Mouse (Mus musculus): Measurements from ENCODE around the gene Zmynd10. TPM values are rescaled to one million over a fixed set of nuclear protein-coding genes. Genes with fewer than 3 reads are reported as not detected.

Gene Zmynd10
- polyA plus RNA-seq, 1 experiment, result 6.7 TPM

GRCm38 (mm10) chr9:107583174-107583573 lies 36.1 kb downstream of the Zmynd10 start:
- H3K4me3 ChIP-seq (ENCODE audit: insufficient read depth, low read length), result no peak overlapping the region
- no peak for TF ChIP-seq CTCF (IDR thresholded peaks at IDR 0.05; ENCODE audit: extremely low read depth, insufficient read depth, low read length)
- no peak overlapping the region for H3K27ac ChIP-seq (ENCODE audit: insufficient read depth, low read length)
- peaks cover 6% of the 10 kb centered on the region for H3K4me1 ChIP-seq (ENCODE audit: control insufficient read depth, insufficient read depth, low read length)

GRCm38 (mm10) chr9:107586504-107586903 lies 39.4 kb downstream of the Zmynd10 start:
- Histone ChIP-seq H3K27ac (ENCODE audit: insufficient read depth, low read length) (no peak overlapping the region), H3K4me1 (ENCODE audit: control insufficient read depth, insufficient read depth, low read length) (no peaks in the 10 kb centered on the region), H3K4me3 (ENCODE audit: insufficient read depth, low read length) (no peak overlapping the region)
- no peak for TF ChIP-seq CTCF (IDR thresholded peaks at IDR 0.05; ENCODE audit: extremely low read depth, insufficient read depth, low read length)
- TF ChIP-seq POLR2A (IDR thresholded peaks at IDR 0.05; ENCODE audit: extremely low read depth, insufficient read depth, low read length), result no peak

- no peak for TF ChIP-seq CTCF (IDR thresholded peaks at IDR 0.05; ENCODE audit: extremely low read depth, insufficient read depth, low read length)
- TF ChIP-seq POLR2A (IDR thresholded peaks at IDR 0.05; ENCODE audit: extremely low read depth, insufficient read depth, low read length), result no peak
- H3K4me1 ChIP-seq (ENCODE audit: control insufficient read depth, insufficient read depth, low read length), result no peaks in the 10 kb centered on the region
- peak within 1 kb of the TSS; percentile 60 for H3K4me3 ChIP-seq (ENCODE audit: insufficient read depth, low read length)
- no peak within 1 kb of the TSS for H3K27ac ChIP-seq (ENCODE audit: insufficient read depth, low read length)
These were observed 40.1 kb downstream of the Zmynd10 start, which contains the start of gene Ifrd2 for GRCm38 (mm10) chr9:107586974-107587832. Gene Ifrd2, plus strand, starts transcription at chr9:107587642.

- Histone ChIP-seq H3K27ac (ENCODE audit: insufficient read depth, low read length) (no peak overlapping the region), H3K4me1 (ENCODE audit: control insufficient read depth, insufficient read depth, low read length) (no peaks in the 10 kb centered on the region), H3K4me3 (ENCODE audit: insufficient read depth, low read length) (peak overlapping the region; percentile 60)
- TF ChIP-seq POLR2A (IDR thresholded peaks at IDR 0.05; ENCODE audit: extremely low read depth, insufficient read depth, low read length), result no peak
- TF ChIP-seq CTCF (IDR thresholded peaks at IDR 0.05; ENCODE audit: extremely low read depth, insufficient read depth, low read length), result no peak
These were observed 40.9 kb downstream of the Zmynd10 start for GRCm38 (mm10) chr9:107587833-107588639.

- TF ChIP-seq CTCF (IDR thresholded peaks at IDR 0.05; ENCODE audit: extremely low read depth, insufficient read depth, low read length), result no peak
- TF ChIP-seq POLR2A (IDR thresholded peaks at IDR 0.05; ENCODE audit: extremely low read depth, insufficient read depth, low read length), result no peak
- Histone ChIP-seq H3K4me3 (ENCODE audit: insufficient read depth, low read length) (no peak overlapping the region), H3K4me1 (ENCODE audit: control insufficient read depth, insufficient read depth, low read length) (no peaks in the 10 kb centered on the region), H3K27ac (ENCODE audit: insufficient read depth, low read length) (no peak overlapping the region)
These were observed 43.1 kb downstream of the Zmynd10 start for GRCm38 (mm10) chr9:107590058-107590772.

- H3K27ac ChIP-seq (ENCODE audit: insufficient read depth, low read length), result no peak overlapping the region
- no peak for TF ChIP-seq POLR2A (IDR thresholded peaks at IDR 0.05; ENCODE audit: extremely low read depth, insufficient read depth, low read length)
- no peak for TF ChIP-seq CTCF (IDR thresholded peaks at IDR 0.05; ENCODE audit: extremely low read depth, insufficient read depth, low read length)
- no peaks in the 10 kb centered on the region for H3K4me1 ChIP-seq (ENCODE audit: control insufficient read depth, insufficient read depth, low read length)
- H3K4me3 ChIP-seq (ENCODE audit: insufficient read depth, low read length), result no peak overlapping the region
These were observed 43.6 kb downstream of the Zmynd10 start for GRCm38 (mm10) chr9:107590773-107591060.

- H3K4me3 ChIP-seq (ENCODE audit: insufficient read depth, low read length), result no peak overlapping the region
- no peak overlapping the region for H3K27ac ChIP-seq (ENCODE audit: insufficient read depth, low read length)
- TF ChIP-seq CTCF (IDR thresholded peaks at IDR 0.05; ENCODE audit: extremely low read depth, insufficient read depth, low read length) (no peak), POLR2A (IDR thresholded peaks at IDR 0.05; ENCODE audit: extremely low read depth, insufficient read depth, low read length) (no peak)
- H3K4me1 ChIP-seq (ENCODE audit: control insufficient read depth, insufficient read depth, low read length), result no peaks in the 10 kb centered on the region
These were observed 46.2 kb downstream of the Zmynd10 start for GRCm38 (mm10) chr9:107593101-107593976.

- TF ChIP-seq CTCF (IDR thresholded peaks at IDR 0.05; ENCODE audit: extremely low read depth, insufficient read depth, low read length) (no peak), POLR2A (IDR thresholded peaks at IDR 0.05; ENCODE audit: extremely low read depth, insufficient read depth, low read length) (no peak)
- Histone ChIP-seq H3K27ac (ENCODE audit: insufficient read depth, low read length) (no peak overlapping the region), H3K4me3 (ENCODE audit: insufficient read depth, low read length) (no peak overlapping the region), H3K4me1 (ENCODE audit: control insufficient read depth, insufficient read depth, low read length) (no peaks in the 10 kb centered on the region)
These were observed 47.4 kb downstream of the Zmynd10 start for GRCm38 (mm10) chr9:107594281-107595062.
